Mouse (Mus musculus): ENCODE measurements around the gene Babam2. TPM values are rescaled to one million over a fixed set of nuclear protein-coding genes. Genes with fewer than 3 reads are reported as not detected.

Gene Babam2
- total and polyA plus RNA-seq, 3 experiments, result 25.2 to 32.9 (median 28.4) TPM

- WGBS, result 92% methylated on average over 2 of the region's 2 CpGs
- TF ChIP-seq CTCF (IDR thresholded peaks at IDR 0.05), result no peak
- TF ChIP-seq EP300 (IDR thresholded peaks at IDR 0.05; ENCODE audit: insufficient read depth, low read depth, low read length), result no peak
- TF ChIP-seq POLR2A (IDR thresholded peaks at IDR 0.05; ENCODE audit: insufficient read depth, low read depth, low read length), result no peak
- H3K9ac ChIP-seq (ENCODE audit: low read depth, low read length), result no peak overlapping the region
- no peak for DNase-seq
- H3K27me3 ChIP-seq (ENCODE audit: control insufficient read depth, insufficient read depth, low read length), result no peaks in the 10 kb centered on the region
- no peaks in the 10 kb centered on the region for H3K79me2 ChIP-seq (replicated peaks; ENCODE audit: control insufficient read depth, insufficient read depth, low read length)
- no peak overlapping the region for H3K4me3 ChIP-seq
- no peak overlapping the region; the same call in 1 of the 2 replicates for H3K27ac ChIP-seq
- H3K36me3 ChIP-seq (ENCODE audit: control insufficient read depth, insufficient read depth, low read length), result no peaks in the 10 kb centered on the region; the same call in 1 of the 2 replicates
- no peaks in the 10 kb centered on the region for H3K4me1 ChIP-seq (ENCODE audit: control insufficient read depth, insufficient read depth, low read length)
- intact Hi-C loops (cut with DNase I), result no loop called here
Measured at GRCm38 (mm10) chr5:32018276-32018675, 320.8 kb downstream of the Babam2 start.

GRCm38 (mm10) chr5:32029834-32030433, 332.4 kb downstream of the Babam2 start:
- intact Hi-C loops (cut with DNase I), result no loop called here
- no peaks in the 10 kb centered on the region for H3K79me2 ChIP-seq (replicated peaks; ENCODE audit: control insufficient read depth, insufficient read depth, low read length)
- no peak overlapping the region for H3K4me3 ChIP-seq
- 82% methylated on average over 3 of the region's 3 CpGs for WGBS
- TF ChIP-seq CTCF (IDR thresholded peaks at IDR 0.05), result no peak
- TF ChIP-seq EP300 (IDR thresholded peaks at IDR 0.05; ENCODE audit: insufficient read depth, low read depth, low read length), result no peak
- TF ChIP-seq POLR2A (IDR thresholded peaks at IDR 0.05; ENCODE audit: insufficient read depth, low read depth, low read length), result no peak
- no peak for DNase-seq
- no peak overlapping the region for H3K27ac ChIP-seq
- no peaks in the 10 kb centered on the region for H3K27me3 ChIP-seq (ENCODE audit: control insufficient read depth, insufficient read depth, low read length)
- H3K4me1 ChIP-seq (ENCODE audit: control insufficient read depth, insufficient read depth, low read length), result no peaks in the 10 kb centered on the region
- no peaks in the 10 kb centered on the region; the same call in 1 of the 2 replicates for H3K36me3 ChIP-seq (ENCODE audit: control insufficient read depth, insufficient read depth, low read length)
- no peak overlapping the region for H3K9ac ChIP-seq (ENCODE audit: low read depth, low read length)

GRCm38 (mm10) chr5:32033185-32033584, 335.7 kb downstream of the Babam2 start:
- H3K27ac ChIP-seq, result peak overlapping the region; percentile 23; the same call in 1 of the 2 replicates
- no peaks in the 10 kb centered on the region; the same call in 1 of the 2 replicates for H3K36me3 ChIP-seq (ENCODE audit: control insufficient read depth, insufficient read depth, low read length)
- intact Hi-C loops (cut with DNase I), result no loop called here
- TF ChIP-seq POLR2A (IDR thresholded peaks at IDR 0.05; ENCODE audit: insufficient read depth, low read depth, low read length), result no peak
- TF ChIP-seq EP300 (IDR thresholded peaks at IDR 0.05; ENCODE audit: insufficient read depth, low read depth, low read length), result no peak
- TF ChIP-seq CTCF (IDR thresholded peaks at IDR 0.05), result no peak
- DNase-seq, result no peak
- H3K27me3 ChIP-seq (ENCODE audit: control insufficient read depth, insufficient read depth, low read length), result no peaks in the 10 kb centered on the region
- H3K9ac ChIP-seq (ENCODE audit: low read depth, low read length), result no peak overlapping the region
- no peaks in the 10 kb centered on the region for H3K79me2 ChIP-seq (replicated peaks; ENCODE audit: control insufficient read depth, insufficient read depth, low read length)
- 41% methylated on average over 4 of the region's 4 CpGs for WGBS
- H3K4me3 ChIP-seq, result no peak overlapping the region
- peaks cover 2% of the 10 kb centered on the region for H3K4me1 ChIP-seq (ENCODE audit: control insufficient read depth, insufficient read depth, low read length)

GRCm38 (mm10) chr5:32033621-32034020, 336.1 kb downstream of the Babam2 start:
- no peak for TF ChIP-seq EP300 (IDR thresholded peaks at IDR 0.05; ENCODE audit: insufficient read depth, low read depth, low read length)
- TF ChIP-seq POLR2A (IDR thresholded peaks at IDR 0.05; ENCODE audit: insufficient read depth, low read depth, low read length), result no peak
- no peak for TF ChIP-seq CTCF (IDR thresholded peaks at IDR 0.05)
- no peaks in the 10 kb centered on the region for H3K27me3 ChIP-seq (ENCODE audit: control insufficient read depth, insufficient read depth, low read length)
- DNase-seq, result no peak
- H3K79me2 ChIP-seq (replicated peaks; ENCODE audit: control insufficient read depth, insufficient read depth, low read length), result no peaks in the 10 kb centered on the region
- no peak overlapping the region for H3K9ac ChIP-seq (ENCODE audit: low read depth, low read length)
- H3K27ac ChIP-seq, result peak overlapping the region; percentile 23
- no peak overlapping the region for H3K4me3 ChIP-seq
- peaks cover 2% of the 10 kb centered on the region for H3K4me1 ChIP-seq (ENCODE audit: control insufficient read depth, insufficient read depth, low read length)
- H3K36me3 ChIP-seq (ENCODE audit: control insufficient read depth, insufficient read depth, low read length), result no peaks in the 10 kb centered on the region; the same call in 1 of the 2 replicates
- intact Hi-C loops (cut with DNase I), result no loop called here

GRCm38 (mm10) chr5:32034475-32035054, 337.1 kb downstream of the Babam2 start:
- peaks cover 2% of the 10 kb centered on the region for H3K4me1 ChIP-seq (ENCODE audit: control insufficient read depth, insufficient read depth, low read length)
- H3K4me3 ChIP-seq, result no peak overlapping the region
- peak in 1 of 2 experiments; percentile 21 for DNase-seq
- no peaks in the 10 kb centered on the region for H3K79me2 ChIP-seq (replicated peaks; ENCODE audit: control insufficient read depth, insufficient read depth, low read length)
- no peaks in the 10 kb centered on the region; the same call in 1 of the 2 replicates for H3K36me3 ChIP-seq (ENCODE audit: control insufficient read depth, insufficient read depth, low read length)
- 74% methylated on average over 8 of the region's 8 CpGs for WGBS
- H3K9ac ChIP-seq (ENCODE audit: low read depth, low read length), result no peak overlapping the region
- H3K27me3 ChIP-seq (ENCODE audit: control insufficient read depth, insufficient read depth, low read length), result no peaks in the 10 kb centered on the region
- intact Hi-C loops (cut with DNase I), result no loop called here
- TF ChIP-seq POLR2A (IDR thresholded peaks at IDR 0.05; ENCODE audit: insufficient read depth, low read depth, low read length) (no peak), EP300 (IDR thresholded peaks at IDR 0.05; ENCODE audit: insufficient read depth, low read depth, low read length) (no peak), CTCF (IDR thresholded peaks at IDR 0.05) (no peak)
- no peak overlapping the region; the same call in 1 of the 2 replicates for H3K27ac ChIP-seq

GRCm38 (mm10) chr5:32035721-32036320, 338.3 kb downstream of the Babam2 start:
- Histone ChIP-seq H3K36me3 (ENCODE audit: control insufficient read depth, insufficient read depth, low read length) (no peaks in the 10 kb centered on the region; the same call in 1 of the 2 replicates), H3K79me2 (replicated peaks; ENCODE audit: control insufficient read depth, insufficient read depth, low read length) (no peaks in the 10 kb centered on the region), H3K4me1 (ENCODE audit: control insufficient read depth, insufficient read depth, low read length) (peaks cover 2% of the 10 kb centered on the region), H3K27ac (peak overlapping the region; percentile 40), H3K4me3 (no peak overlapping the region), H3K9ac (ENCODE audit: low read depth, low read length) (no peak overlapping the region), H3K27me3 (ENCODE audit: control insufficient read depth, insufficient read depth, low read length) (no peaks in the 10 kb centered on the region)
- no peak for DNase-seq
- 58% methylated on average over 7 of the region's 7 CpGs for WGBS
- intact Hi-C loops (cut with DNase I), result no loop called here
- TF ChIP-seq EP300 (IDR thresholded peaks at IDR 0.05; ENCODE audit: insufficient read depth, low read depth, low read length) (no peak), POLR2A (IDR thresholded peaks at IDR 0.05; ENCODE audit: insufficient read depth, low read depth, low read length) (no peak), CTCF (IDR thresholded peaks at IDR 0.05) (no peak)
